Mouse (Mus musculus): ENCODE data around the gene Mdk. TPM values are rescaled to one million over a fixed set of nuclear protein-coding genes. Genes with fewer than 3 reads are reported as not detected.
A peak's percentile ranks its signal among the peaks of the same experiment; 100 is the strongest.

The Mdk gene
- polyA plus RNA-seq, 1 experiment: 0.29 TPM

DNA sequence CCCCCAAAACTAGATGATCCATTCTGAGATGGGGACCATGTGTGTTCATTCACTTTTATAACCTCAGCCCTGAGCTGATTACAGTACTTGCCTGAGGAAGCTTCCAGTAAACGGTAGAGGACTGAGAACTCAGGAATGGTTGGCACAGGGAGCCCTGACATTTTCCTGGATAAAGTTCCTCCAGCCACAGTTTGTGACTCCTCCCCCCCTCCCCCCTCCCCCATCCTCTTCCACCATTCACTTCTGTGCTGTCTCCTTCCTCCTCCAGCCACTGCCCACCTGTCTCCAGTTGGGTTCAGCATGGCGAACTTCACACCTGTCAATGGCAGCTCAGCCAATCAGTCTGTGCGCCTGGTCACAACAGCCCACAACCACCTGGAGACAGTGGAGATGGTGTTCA, 5.1 kb downstream of the Mdk start, which contains the start of gene Chrm4:
Gene Chrm4, plus strand, starts transcription at position 301 of the 400 bp plus-strand sequence.
- H3ac ChIP-seq (ENCODE audit: control insufficient read depth, insufficient read length): no peak within 1 kb of the TSS
- TF ChIP-seq MAX (IDR thresholded peaks at IDR 0.05; ENCODE audit: low read depth) (no peak), TCF12 (IDR thresholded peaks at IDR 0.05; ENCODE audit: insufficient read depth, poor library complexity, severe bottlenecking) (no peak)
- H3K4me3 ChIP-seq: no peak within 1 kb of the TSS
- H3K4me2 ChIP-seq (ENCODE audit: low read depth): no peak within 1 kb of the TSS
- peaks cover 5% of the 10 kb centered on the region for H3K27me3 ChIP-seq (ENCODE audit: control insufficient read depth, insufficient read depth, insufficient read length)
- no peaks in the 10 kb centered on the region for H3K79me2 ChIP-seq (ENCODE audit: control insufficient read depth, insufficient read depth)
- no peaks in the 10 kb centered on the region for H3K36me3 ChIP-seq (ENCODE audit: control insufficient read depth, insufficient read depth)

DNA sequence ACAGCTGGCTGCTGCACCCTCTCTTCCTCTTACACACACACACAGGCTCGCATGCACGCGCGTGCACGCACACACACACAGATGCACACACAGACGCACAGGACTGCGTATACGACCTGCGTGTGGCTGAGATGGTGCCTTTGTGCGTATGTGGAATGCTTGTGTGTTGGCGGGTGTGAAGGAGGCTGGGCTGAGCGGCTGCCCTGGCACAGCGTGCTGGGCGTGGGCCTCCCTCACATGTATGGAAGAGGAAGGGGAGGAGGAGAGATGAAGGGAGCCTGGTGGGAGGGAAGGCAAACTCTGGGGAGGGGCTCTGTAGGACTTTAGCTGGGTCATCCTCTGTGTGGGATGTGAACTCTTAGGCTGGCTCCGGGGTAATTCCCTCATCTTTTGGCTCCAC, 6.7 kb downstream of the Mdk start:
- Histone ChIP-seq H3K4me2 (ENCODE audit: low read depth) (no peak overlapping the region), H3K79me2 (ENCODE audit: control insufficient read depth, insufficient read depth) (no peaks in the 10 kb centered on the region), H3K27me3 (ENCODE audit: control insufficient read depth, insufficient read depth, insufficient read length) (peaks cover 7% of the 10 kb centered on the region), H3ac (ENCODE audit: control insufficient read depth, insufficient read length) (no peak overlapping the region), H3K4me3 (no peak overlapping the region), H3K36me3 (ENCODE audit: control insufficient read depth, insufficient read depth) (no peaks in the 10 kb centered on the region)
- TF ChIP-seq TCF3 (IDR thresholded peaks at IDR 0.05; ENCODE audit: insufficient read length, low read depth): no peak
- TF ChIP-seq E2F4 (IDR thresholded peaks at IDR 0.05; ENCODE audit: insufficient read depth): no peak
- TF ChIP-seq TCF12 (IDR thresholded peaks at IDR 0.05; ENCODE audit: insufficient read depth, poor library complexity, severe bottlenecking): no peak
- TF ChIP-seq MAX (IDR thresholded peaks at IDR 0.05; ENCODE audit: low read depth): no peak
- TF ChIP-seq POLR2A (IDR thresholded peaks at IDR 0.05; ENCODE audit: insufficient read length, low read depth): no peak
- no peak for TF ChIP-seq USF1 (IDR thresholded peaks at IDR 0.05; ENCODE audit: low read depth)
- no peak for TF ChIP-seq MYOG (IDR thresholded peaks at IDR 0.05; ENCODE audit: control insufficient read depth in 1 of 3, insufficient read depth in 1 of 3, insufficient read length in 2 of 3, low read depth in 2 of 3)
- TF ChIP-seq CEBPB (IDR thresholded peaks at IDR 0.05; ENCODE audit: insufficient read depth, poor library complexity, severe bottlenecking): no peak
- TF ChIP-seq SRF (IDR thresholded peaks at IDR 0.05; ENCODE audit: control insufficient read depth, insufficient read length, low read depth): no peak
- no peak for TF ChIP-seq POLR2AphosphoS2 (IDR thresholded peaks at IDR 0.05; ENCODE audit: insufficient read length, low read depth)
- TF ChIP-seq MYOD1 (IDR thresholded peaks at IDR 0.05; ENCODE audit: control insufficient read depth in 1 of 3, insufficient read length in 2 of 3, low read depth in 2 of 3): no peak
- TF ChIP-seq REST (IDR thresholded peaks at IDR 0.05; ENCODE audit: insufficient read depth, insufficient read length): no peak

- Histone ChIP-seq H3K4me2 (ENCODE audit: low read depth) (no peak overlapping the region), H3K36me3 (ENCODE audit: control insufficient read depth, insufficient read depth) (no peaks in the 10 kb centered on the region), H3K27me3 (ENCODE audit: control insufficient read depth, insufficient read depth, insufficient read length) (peaks cover 7% of the 10 kb centered on the region), H3ac (ENCODE audit: control insufficient read depth, insufficient read length) (no peak overlapping the region), H3K4me3 (no peak overlapping the region), H3K79me2 (ENCODE audit: control insufficient read depth, insufficient read depth) (no peaks in the 10 kb centered on the region)
- TF ChIP-seq TCF12 (IDR thresholded peaks at IDR 0.05; ENCODE audit: insufficient read depth, poor library complexity, severe bottlenecking) (no peak), POLR2A (IDR thresholded peaks at IDR 0.05; ENCODE audit: insufficient read length, low read depth) (no peak), SRF (IDR thresholded peaks at IDR 0.05; ENCODE audit: control insufficient read depth, insufficient read length, low read depth) (no peak), MYOG (IDR thresholded peaks at IDR 0.05; ENCODE audit: control insufficient read depth in 1 of 3, insufficient read depth in 1 of 3, insufficient read length in 2 of 3, low read depth in 2 of 3) (no peak), MYOD1 (IDR thresholded peaks at IDR 0.05; ENCODE audit: control insufficient read depth in 1 of 3, insufficient read length in 2 of 3, low read depth in 2 of 3) (no peak), E2F4 (IDR thresholded peaks at IDR 0.05; ENCODE audit: insufficient read depth) (no peak)
These were observed 7.4 kb downstream of the Mdk start for GRCm38 (mm10) chr2:91924726-91925125.

GRCm38 (mm10) chr2:91923415-91924337, 8.4 kb downstream of the Mdk start:
- peaks cover 7% of the 10 kb centered on the region for H3K27me3 ChIP-seq (ENCODE audit: control insufficient read depth, insufficient read depth, insufficient read length)
- H3ac ChIP-seq (ENCODE audit: control insufficient read depth, insufficient read length): no peak overlapping the region
- TF ChIP-seq MYOG (IDR thresholded peaks at IDR 0.05; ENCODE audit: control insufficient read depth in 1 of 3, insufficient read depth in 1 of 3, insufficient read length in 2 of 3, low read depth in 2 of 3) (no peak), MYOD1 (IDR thresholded peaks at IDR 0.05; ENCODE audit: control insufficient read depth in 1 of 3, insufficient read length in 2 of 3, low read depth in 2 of 3) (no peak), REST (IDR thresholded peaks at IDR 0.05; ENCODE audit: insufficient read depth, insufficient read length) (no peak), E2F4 (IDR thresholded peaks at IDR 0.05; ENCODE audit: insufficient read depth) (no peak), POLR2A (IDR thresholded peaks at IDR 0.05; ENCODE audit: insufficient read length, low read depth) (no peak), POLR2AphosphoS2 (IDR thresholded peaks at IDR 0.05; ENCODE audit: insufficient read length, low read depth) (no peak), USF1 (IDR thresholded peaks at IDR 0.05; ENCODE audit: low read depth) (no peak), MAX (IDR thresholded peaks at IDR 0.05; ENCODE audit: low read depth) (no peak), SRF (IDR thresholded peaks at IDR 0.05; ENCODE audit: control insufficient read depth, insufficient read length, low read depth) (no peak), TCF3 (IDR thresholded peaks at IDR 0.05; ENCODE audit: insufficient read length, low read depth) (no peak), TCF12 (IDR thresholded peaks at IDR 0.05; ENCODE audit: insufficient read depth, poor library complexity, severe bottlenecking) (no peak), CEBPB (IDR thresholded peaks at IDR 0.05; ENCODE audit: insufficient read depth, poor library complexity, severe bottlenecking) (no peak)
- H3K4me3 ChIP-seq: peak overlapping the region; percentile 7
- H3K4me2 ChIP-seq (ENCODE audit: low read depth): peak overlapping the region; percentile 93
- no peaks in the 10 kb centered on the region for H3K79me2 ChIP-seq (ENCODE audit: control insufficient read depth, insufficient read depth)
- H3K36me3 ChIP-seq (ENCODE audit: control insufficient read depth, insufficient read depth): no peaks in the 10 kb centered on the region

Data from myocyte (in vitro differentiated cells).